Mouse (Mus musculus) macrophage (primary cell): Measurements from ENCODE around the gene Skp1a. TPM values are rescaled to one million over a fixed set of nuclear protein-coding genes. Genes with fewer than 3 reads are reported as not detected.

Source experiments
- polyA plus RNA-seq: library from polyadenylated mRNA; stranded (reverse); fragments of 250-400 nt; gene quantifications from 3 replicates; pipeline ENCODE4 v1.2.4, GENCODE M21; 2018; ENCODE audit warnings: inconsistent platforms

The Skp1a gene
- polyA plus RNA-seq, 1 experiment from 2014 or later: 121 TPM

Other genes starting within 250 kb of the Skp1a start
- 117 to 151 TPM (median 137 TPM) in 3 replicates for gene Ube2b, start 231.2 kb upstream of the Skp1a start, polyA plus RNA-seq
- 1.2 to 3.9 TPM (median 2.0 TPM) in 3 replicates for gene Cdkl3, start 227.8 kb upstream of the Skp1a start, polyA plus RNA-seq
- 37.3 to 58.5 TPM (median 57.0 TPM) in 3 replicates for gene Ppp2ca, start 133.3 kb upstream of the Skp1a start, polyA plus RNA-seq
- not detected in 3 replicates for gene Olfr1373, start 86.5 kb upstream of the Skp1a start, polyA plus RNA-seq
- not detected in 3 replicates for gene Olfr1371, start 18.0 kb upstream of the Skp1a start, polyA plus RNA-seq
- gene Tcf7, start 51.0 kb downstream of the Skp1a start, polyA plus RNA-seq: 0.31 to 0.59 TPM in 2 of 3 replicates, not detected in the other
- gene Vdac1, start 128.9 kb downstream of the Skp1a start, polyA plus RNA-seq: 164 to 239 TPM (median 232 TPM) in 3 replicates
- gene 9530068E07Rik, start 164.4 kb downstream of the Skp1a start, polyA plus RNA-seq: 126 to 153 TPM (median 142 TPM) in 3 replicates